Mouse (Mus musculus) MN1 (cell line): Measurements from ENCODE around the gene Carns1.
"Not testable (repeated sequence)": the region's sequence is repeated elsewhere in the genome, so short reads cannot be mapped to it uniquely, and the experiment has no call there.

Experiments used
- DNase-seq: peaks from one replicate; pipeline ENCODE4 v3.0.0-alpha.2; 2016; ENCODE audit warnings: low spot score

The Carns1 gene

GRCm38 (mm10) chr19:4131768-4132167 is 43.5 kb downstream of the Carns1 start:
- no peak for DNase-seq

- DNase-seq: no peak
Observed at GRCm38 (mm10) chr19:4131075-4131474, 44.2 kb downstream of the Carns1 start.

GRCm38 (mm10) chr19:4130106-4130505 is 45.2 kb downstream of the Carns1 start:
- DNase-seq: no peak

GRCm38 (mm10) chr19:4129462-4129861 is 45.8 kb downstream of the Carns1 start:
- no peak for DNase-seq

- DNase-seq: peak; percentile 56
Observed at GRCm38 (mm10) chr19:4126759-4127495, 48.4 kb downstream of the Carns1 start.

- DNase-seq: peak; percentile 95
Observed at GRCm38 (mm10) chr19:4125741-4126696, 49.3 kb downstream of the Carns1 start, which contains the start of gene Aip. Aip (minus strand) TSS chr19:4125858.

- DNase-seq: not testable (repeated sequence)
Observed at GRCm38 (mm10) chr19:4125268-4125667, 50.0 kb downstream of the Carns1 start.

GRCm38 (mm10) chr19:4124432-4124831 is 50.8 kb downstream of the Carns1 start:
- DNase-seq: no peak

- DNase-seq: no peak
Observed at GRCm38 (mm10) chr19:4122411-4123370, 52.6 kb downstream of the Carns1 start.

GRCm38 (mm10) chr19:4121896-4122295 is 53.4 kb downstream of the Carns1 start:
- not testable (repeated sequence) for DNase-seq

- peak; percentile 92 for DNase-seq
Observed at GRCm38 (mm10) chr19:4121097-4121805, 54.0 kb downstream of the Carns1 start.

- DNase-seq: no peak
Observed at GRCm38 (mm10) chr19:4120496-4120895, 54.8 kb downstream of the Carns1 start.

- no peak for DNase-seq
Observed at GRCm38 (mm10) chr19:4119716-4120487, 55.4 kb downstream of the Carns1 start.

- DNase-seq: no peak
Observed at GRCm38 (mm10) chr19:4118350-4118749, 56.9 kb downstream of the Carns1 start.

GRCm38 (mm10) chr19:4117006-4117405 is 58.3 kb downstream of the Carns1 start:
- DNase-seq: no peak

- DNase-seq: no peak
Observed at GRCm38 (mm10) chr19:4115816-4116215, 59.5 kb downstream of the Carns1 start.

- no peak for DNase-seq
Observed at GRCm38 (mm10) chr19:4115144-4115543, 60.1 kb downstream of the Carns1 start.

- DNase-seq: no peak
Observed at GRCm38 (mm10) chr19:4114551-4114950, 60.7 kb downstream of the Carns1 start.
